Mouse (Mus musculus) embryonic facial prominence, embryonic 14.5 days (tissue): Measurements from ENCODE around the gene Tnfrsf11a. TPM values are rescaled to one million over a fixed set of nuclear protein-coding genes. Genes with fewer than 3 reads are reported as not detected.
"Not testable (repeated sequence)": the region's sequence is repeated elsewhere in the genome, so short reads cannot be mapped to it uniquely, and the experiment has no call there.

Source experiments
- ATAC-seq: fragments of 200-750 bp; cut with Nextera tagmentation; 2 replicates; pipeline ENCODE4 v1.8.0; 2017; ENCODE audit warnings: low read depth, moderate number of reproducible peaks, moderate TSS enrichment
- DNase-seq: peaks from one replicate; pipeline ENCODE4 v3.0.0-alpha.2; 2015; ENCODE audit warnings: low spot score
- H3K27ac ChIP-seq: fragments of 300-500 bp; sonication (generic); replicated peaks from 2 replicates; pipeline ENCODE4 v1.5.1; 2014; ENCODE audit warnings: low read depth, mild to moderate bottlenecking, low read length, moderate library complexity
- H3K27me3 ChIP-seq: fragments of 300-500 bp; sonication (generic); replicated peaks from 2 replicates; pipeline ENCODE4 v1.6.1; 2014; ENCODE audit warnings: low read length; ENCODE audit not compliant: control insufficient read depth, insufficient read depth
- H3K36me3 ChIP-seq: fragments of 300-500 bp; sonication (generic); 2 replicates; pipeline ENCODE4 v1.6.1; 2014; ENCODE audit warnings: low read length, mixed read lengths; ENCODE audit not compliant: control insufficient read depth, insufficient read depth
- H3K4me1 ChIP-seq: fragments of 300-500 bp; sonication (generic); 2 replicates; pipeline ENCODE4 v1.6.1; 2014; ENCODE audit warnings: antibody characterized with exemption, low read length; ENCODE audit not compliant: control insufficient read depth, insufficient read depth
- H3K4me2 ChIP-seq: fragments of 300-500 bp; sonication (generic); 2 replicates; pipeline ENCODE4 v1.6.1; 2014; ENCODE audit warnings: low read depth, mild to moderate bottlenecking, low read length, moderate library complexity, mixed read lengths
- H3K4me3 ChIP-seq: fragments of 300-500 bp; sonication (generic); 2 replicates; pipeline ENCODE4 v1.5.1; 2014; ENCODE audit warnings: low read depth, mild to moderate bottlenecking, low read length
- H3K9ac ChIP-seq: fragments of 300-500 bp; sonication (generic); 2 replicates; pipeline ENCODE4 v1.6.1; 2014; ENCODE audit warnings: low read depth, mild to moderate bottlenecking, low read length, moderate library complexity, mixed read lengths
- H3K9me3 ChIP-seq: fragments of 300-500 bp; sonication (generic); 2 replicates; pipeline ENCODE4 v1.6.1; 2016; ENCODE audit warnings: low read length; ENCODE audit not compliant: control insufficient read depth
- WGBS: fragments of 180-500 bp; shearing (Covaris S2); extraction: QIAGEN DNeasy Blood & Tissue Kit; methylation state at CpG from one replicate; pipeline ENCODE4 v1.1.7; 2014; 5-methylcytosine and 5-hydroxymethylcytosine counted together
- polyA plus RNA-seq: library from polyadenylated mRNA; unstranded; fragments of >200 nt; fragmentation: Nextera tagmentation; extraction: Ambion mirVana; gene quantifications from 2 replicates; pipeline ENCODE4 v1.2.1, GENCODE M21; 2014

Gene Tnfrsf11a
- polyA plus RNA-seq, 1 experiment from 2014 or later: 1.7 TPM

DNA sequence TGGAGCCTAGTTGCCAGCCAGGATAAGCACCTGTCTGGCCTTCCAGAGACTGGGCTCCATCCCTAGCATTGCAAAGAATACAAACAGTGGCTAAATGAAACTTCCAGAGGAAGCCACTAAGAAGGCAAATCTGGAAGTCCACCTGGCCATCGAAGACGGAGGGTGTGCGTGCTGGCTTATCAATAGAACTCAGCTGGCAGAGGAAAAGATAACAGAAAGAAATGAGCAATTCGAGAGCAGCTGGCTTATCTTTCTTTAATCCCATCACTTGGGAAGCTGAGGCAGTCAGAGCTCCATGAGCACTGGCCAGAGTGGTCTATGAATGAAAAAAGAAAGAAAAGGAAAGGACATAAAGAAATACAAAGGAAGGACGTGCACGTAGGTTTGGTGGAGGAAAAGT, 20.1 kb downstream of the Tnfrsf11a start:
- Histone ChIP-seq H3K4me1 (no peaks in the 10 kb centered on the region), H3K27me3 (no peaks in the 10 kb centered on the region), H3K9ac (no peak overlapping the region), H3K27ac (no peak overlapping the region), H3K9me3 (peaks cover 5% of the 10 kb centered on the region; the same call in 1 of the 2 replicates), H3K36me3 (no peaks in the 10 kb centered on the region), H3K4me2 (no peak overlapping the region), H3K4me3 (no peak overlapping the region)
- no peak for ATAC-seq
- no peak for DNase-seq
- 91% methylated on average over 6 of the region's 6 CpGs for WGBS

DNA sequence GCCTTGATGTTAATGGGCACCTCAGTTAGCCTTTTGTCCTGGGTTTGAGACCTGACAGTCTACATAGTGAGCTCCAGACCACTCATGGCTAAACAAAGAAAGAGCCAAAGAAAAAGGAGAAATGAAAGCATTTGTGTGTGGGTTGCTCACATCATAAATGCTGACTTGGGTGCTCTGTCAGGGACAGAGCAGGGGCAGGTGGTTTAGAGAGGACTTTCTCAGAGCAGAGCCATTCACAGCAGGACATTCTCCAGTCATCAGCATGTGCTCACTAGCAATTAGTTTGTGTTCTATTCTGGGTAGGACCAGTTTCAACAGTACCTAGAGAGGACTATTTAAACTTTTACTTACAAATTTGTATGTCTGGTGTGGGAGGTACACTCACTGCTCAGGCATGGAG, 20.7 kb downstream of the Tnfrsf11a start:
- Histone ChIP-seq H3K4me3 (no peak overlapping the region), H3K36me3 (no peaks in the 10 kb centered on the region), H3K9me3 (no peaks in the 10 kb centered on the region), H3K9ac (no peak overlapping the region), H3K4me2 (no peak overlapping the region), H3K4me1 (no peaks in the 10 kb centered on the region), H3K27ac (no peak overlapping the region), H3K27me3 (no peaks in the 10 kb centered on the region)
- no peak for ATAC-seq
- no peak for DNase-seq

DNA sequence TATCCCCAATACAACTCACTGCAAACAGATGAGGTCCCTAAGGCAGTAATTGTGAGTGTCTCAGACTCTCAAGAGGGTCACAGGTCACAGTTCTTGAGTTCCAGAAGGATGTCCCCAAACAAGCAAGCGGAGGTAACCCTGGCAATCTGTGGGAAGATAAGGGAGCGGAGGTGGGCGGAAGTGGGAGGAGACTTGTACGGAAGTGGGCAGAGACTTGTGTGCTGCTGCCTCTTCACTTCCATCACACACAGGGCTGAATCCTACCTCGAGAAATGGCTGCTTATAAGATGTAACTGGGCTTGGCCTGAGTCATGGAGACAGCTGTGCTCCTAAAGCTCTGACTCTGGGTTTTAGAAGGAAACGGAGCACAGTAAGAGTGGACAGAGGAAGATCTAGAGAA, 22.4 kb downstream of the Tnfrsf11a start:
- H3K9me3 ChIP-seq: no peaks in the 10 kb centered on the region
- no peak overlapping the region for H3K4me2 ChIP-seq
- no peak overlapping the region for H3K9ac ChIP-seq
- no peak for DNase-seq
- H3K27me3 ChIP-seq: no peaks in the 10 kb centered on the region
- no peak overlapping the region for H3K4me3 ChIP-seq
- 61% methylated on average over 6 of the region's 6 CpGs for WGBS
- no peaks in the 10 kb centered on the region for H3K36me3 ChIP-seq
- no peaks in the 10 kb centered on the region for H3K4me1 ChIP-seq
- H3K27ac ChIP-seq: no peak overlapping the region
- ATAC-seq: no peak

DNA sequence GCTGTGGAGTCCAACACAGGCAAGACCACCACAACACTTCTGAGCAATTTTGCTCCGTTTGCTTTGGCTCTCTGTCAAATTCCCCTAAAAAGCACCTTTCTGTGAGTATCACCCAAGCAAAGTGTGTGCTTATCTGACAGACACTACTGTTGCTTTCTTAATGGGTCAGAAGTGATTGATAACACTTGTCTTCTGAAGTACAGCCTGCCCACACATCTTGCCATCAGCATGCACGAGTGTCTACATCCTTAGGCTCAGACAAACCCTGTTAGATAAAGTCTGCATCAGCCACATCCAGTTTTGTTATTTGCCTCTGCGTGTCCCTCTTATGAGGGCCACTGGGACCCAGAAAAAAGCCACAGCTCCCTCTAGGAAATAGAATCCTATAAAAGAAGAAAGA, 23.8 kb downstream of the Tnfrsf11a start:
- Histone ChIP-seq H3K27me3 (no peaks in the 10 kb centered on the region), H3K4me3 (no peak overlapping the region), H3K9me3 (no peaks in the 10 kb centered on the region), H3K27ac (no peak overlapping the region), H3K36me3 (no peaks in the 10 kb centered on the region), H3K9ac (no peak overlapping the region), H3K4me1 (no peaks in the 10 kb centered on the region), H3K4me2 (no peak overlapping the region)
- no peak for ATAC-seq
- 83% methylated on average over 3 of the region's 3 CpGs for WGBS
- DNase-seq: no peak

DNA sequence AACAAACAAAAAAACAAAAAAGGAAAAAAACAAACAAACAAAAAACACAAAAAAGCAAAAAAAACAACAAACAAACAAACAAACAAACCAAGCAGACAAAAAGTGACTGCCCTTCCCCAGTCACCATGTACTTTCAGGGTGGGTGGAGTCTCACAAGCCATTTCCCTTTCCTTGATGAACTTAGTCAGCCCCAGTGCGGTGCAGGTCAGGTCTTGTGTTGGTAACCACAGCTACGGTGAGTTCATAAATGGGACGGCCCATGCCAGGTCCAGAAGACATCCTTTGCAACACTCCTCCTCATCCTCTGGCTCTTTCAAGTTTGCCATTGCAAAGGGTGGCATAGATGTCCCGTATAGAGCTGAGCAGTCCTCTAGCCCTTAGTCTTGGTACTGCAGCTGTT, 25.0 kb downstream of the Tnfrsf11a start:
- no peak overlapping the region for H3K9ac ChIP-seq
- no peak overlapping the region for H3K27ac ChIP-seq
- WGBS: 88% methylated on average over 4 of the region's 4 CpGs
- DNase-seq (no peak), ATAC-seq (no peak)
- H3K4me3 ChIP-seq: no peak overlapping the region
- H3K36me3 ChIP-seq: no peaks in the 10 kb centered on the region
- no peak overlapping the region for H3K4me2 ChIP-seq
- no peaks in the 10 kb centered on the region for H3K27me3 ChIP-seq
- no peaks in the 10 kb centered on the region for H3K9me3 ChIP-seq
- no peaks in the 10 kb centered on the region for H3K4me1 ChIP-seq

DNA sequence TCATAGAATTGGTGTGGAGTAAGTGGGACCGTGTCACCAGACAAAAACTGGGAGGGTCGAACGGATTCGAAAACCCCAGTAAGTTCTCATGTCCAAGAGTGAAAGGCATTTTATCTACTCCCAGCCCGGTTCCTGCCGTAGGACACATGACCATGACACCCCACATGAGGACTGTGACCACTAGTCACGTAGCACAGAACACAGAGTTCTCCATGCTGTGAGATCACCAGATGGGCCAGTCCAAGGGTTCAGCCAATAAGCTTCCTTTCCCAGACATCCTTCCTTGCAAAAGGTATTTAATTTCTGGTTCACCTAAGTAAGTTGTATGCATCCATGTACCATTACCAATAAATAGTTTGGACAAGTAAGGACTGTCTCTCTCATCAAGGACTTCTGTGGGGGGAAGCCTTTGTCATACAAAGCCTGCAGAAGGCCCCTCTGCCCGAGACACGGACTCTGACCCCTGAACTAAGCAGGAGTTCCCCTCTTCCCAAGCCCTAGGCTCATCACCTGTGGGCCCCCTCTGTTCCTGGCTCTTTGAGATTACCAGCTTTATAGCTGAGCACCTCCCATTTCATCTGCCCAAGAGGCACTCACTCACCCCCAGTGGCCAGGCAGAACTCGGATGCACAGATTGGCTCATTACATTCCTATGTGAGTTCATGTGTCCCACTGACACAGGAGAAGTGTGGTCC, 26.7 kb downstream of the Tnfrsf11a start:
- DNase-seq (no peak), ATAC-seq (no peak)

DNA sequence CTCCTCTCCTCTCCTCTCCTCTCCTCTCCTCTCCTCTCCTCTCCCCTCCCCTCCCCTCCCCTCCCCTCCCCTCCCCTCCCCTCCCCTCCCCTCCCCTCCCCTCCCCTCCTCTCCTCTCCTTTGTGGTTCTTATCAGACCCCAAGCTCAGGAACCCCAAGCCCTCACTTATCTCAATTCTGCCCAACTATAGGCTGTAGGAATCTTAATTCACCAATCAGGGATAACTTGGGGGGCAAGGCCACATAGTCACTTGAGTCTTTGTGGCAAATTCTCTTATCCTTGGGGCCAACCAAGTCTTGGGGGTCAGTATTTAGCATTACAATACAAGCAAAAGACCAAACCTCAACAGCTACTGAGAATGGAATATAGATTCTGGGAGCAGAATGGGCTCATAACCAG, 31.5 kb downstream of the Tnfrsf11a start:
- ATAC-seq, H3K27me3 ChIP-seq, DNase-seq, H3K4me1 ChIP-seq, H3K9ac ChIP-seq, H3K4me2 ChIP-seq, H3K9me3 ChIP-seq, H3K36me3 ChIP-seq, H3K4me3 ChIP-seq, H3K27ac ChIP-seq: not testable (repeated sequence)

More for the DNA sequence above, 26.7 kb downstream of the Tnfrsf11a start:
- Histone ChIP-seq H3K9ac (no peak overlapping the region), H3K27ac (no peak overlapping the region), H3K4me3 (no peak overlapping the region), H3K9me3 (no peaks in the 10 kb centered on the region), H3K4me1 (no peaks in the 10 kb centered on the region), H3K4me2 (no peak overlapping the region), H3K27me3 (no peaks in the 10 kb centered on the region), H3K36me3 (no peaks in the 10 kb centered on the region)
- WGBS: 88% methylated on average over 10 of the region's 10 CpGs

DNA sequence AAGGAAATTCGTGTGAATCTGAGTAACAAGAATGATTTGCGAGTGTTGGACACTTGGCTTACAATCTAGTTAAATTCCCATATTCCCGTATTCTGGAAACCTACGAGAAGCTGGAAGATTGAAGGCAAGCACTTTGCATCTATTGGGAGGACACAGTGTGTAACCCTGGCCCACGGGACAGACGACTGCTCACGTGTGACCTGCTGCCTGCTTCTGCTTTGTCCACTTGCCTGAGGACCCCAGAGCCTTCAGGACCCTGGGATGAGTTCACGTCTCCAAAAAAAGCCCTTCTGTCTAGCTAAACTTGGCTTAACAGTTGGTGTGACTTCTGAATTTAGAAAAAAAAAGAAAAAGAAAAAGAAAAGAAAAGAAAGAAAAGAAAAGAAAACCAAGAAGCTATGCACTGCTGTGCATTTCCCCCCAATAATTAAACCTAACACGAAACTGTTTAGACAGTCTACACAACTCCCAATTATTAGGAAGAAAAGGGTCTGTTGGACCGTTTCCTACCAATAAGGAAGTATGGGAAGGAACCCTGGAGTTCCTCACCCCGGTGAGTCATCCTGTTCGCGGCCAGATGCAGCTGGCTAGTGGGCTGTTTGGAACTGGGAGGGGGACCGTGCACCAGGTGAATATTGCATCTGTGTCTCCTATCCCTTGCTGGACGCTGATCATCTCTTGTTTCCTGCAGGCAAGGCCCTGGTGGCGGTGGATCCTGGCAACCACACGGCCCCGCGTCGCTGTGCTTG, 32.6 kb downstream of the Tnfrsf11a start:
- H3K27ac ChIP-seq: no peak overlapping the region
- ATAC-seq: peak; percentile 47; the same call in 1 of the 2 replicates
- no peaks in the 10 kb centered on the region for H3K27me3 ChIP-seq
- WGBS: 64% methylated on average over 20 of the region's 20 CpGs
- H3K4me2 ChIP-seq: no peak overlapping the region
- H3K4me1 ChIP-seq: no peaks in the 10 kb centered on the region
- H3K9ac ChIP-seq: no peak overlapping the region
- DNase-seq: peak; percentile 18
- H3K36me3 ChIP-seq: no peaks in the 10 kb centered on the region
- no peak overlapping the region for H3K4me3 ChIP-seq
- H3K9me3 ChIP-seq: no peaks in the 10 kb centered on the region

DNA sequence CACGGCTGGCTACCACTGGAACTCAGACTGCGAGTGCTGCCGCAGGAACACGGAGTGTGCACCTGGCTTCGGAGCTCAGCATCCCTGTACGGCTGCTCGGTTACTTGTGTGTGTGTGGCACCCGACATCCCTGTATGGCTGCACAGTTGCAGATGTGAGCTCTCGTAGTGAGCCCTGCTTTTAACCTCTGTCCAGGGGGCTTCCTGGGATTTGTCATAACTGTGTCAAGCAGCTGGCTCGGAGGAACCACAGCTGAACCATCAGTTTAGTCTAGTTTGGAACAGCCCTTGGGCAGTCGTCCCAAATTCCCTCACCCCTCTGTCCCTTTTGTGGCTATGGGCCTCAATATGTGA, 33.2 kb downstream of the Tnfrsf11a start:
- no peak overlapping the region for H3K4me3 ChIP-seq
- H3K4me2 ChIP-seq: no peak overlapping the region
- ATAC-seq (peak; percentile 41; the same call in 1 of the 2 replicates), DNase-seq (peak; percentile 47)
- WGBS: 42% methylated on average over 11 of the region's 11 CpGs
- H3K27me3 ChIP-seq: no peaks in the 10 kb centered on the region
- H3K4me1 ChIP-seq: peaks cover 1% of the 10 kb centered on the region; the same call in 1 of the 2 replicates
- H3K27ac ChIP-seq: no peak overlapping the region
- H3K36me3 ChIP-seq: no peaks in the 10 kb centered on the region
- H3K9me3 ChIP-seq: no peaks in the 10 kb centered on the region
- H3K9ac ChIP-seq: no peak overlapping the region
